Mouse (Mus musculus) monocyte, adult 5-6 weeks (primary cell): ENCODE data around the gene Sult2b1. TPM values are rescaled to one million over a fixed set of nuclear protein-coding genes. Genes with fewer than 3 reads are reported as not detected.

Experiments used
- ATAC-seq: fragments of 153-309, 156-312 bp; replicated peaks from 2 replicates; pipeline ENCODE4 v1.8.0; 2017; ENCODE audit warnings: mild to moderate bottlenecking; ENCODE audit not compliant: low TSS enrichment, insufficient number of reproducible peaks, severe bottlenecking, poor library complexity, low FRiP score
- total RNA-seq: library from RNA; stranded (forward); fragments of 200-1000, 200-491, 200-594 nt; gene quantifications from 3 replicates; pipeline ENCODE4 v1.2.3, GENCODE M21; 2017

Sult2b1 gene
- total RNA-seq, 1 experiment from 2014 or later: not detected

DNA sequence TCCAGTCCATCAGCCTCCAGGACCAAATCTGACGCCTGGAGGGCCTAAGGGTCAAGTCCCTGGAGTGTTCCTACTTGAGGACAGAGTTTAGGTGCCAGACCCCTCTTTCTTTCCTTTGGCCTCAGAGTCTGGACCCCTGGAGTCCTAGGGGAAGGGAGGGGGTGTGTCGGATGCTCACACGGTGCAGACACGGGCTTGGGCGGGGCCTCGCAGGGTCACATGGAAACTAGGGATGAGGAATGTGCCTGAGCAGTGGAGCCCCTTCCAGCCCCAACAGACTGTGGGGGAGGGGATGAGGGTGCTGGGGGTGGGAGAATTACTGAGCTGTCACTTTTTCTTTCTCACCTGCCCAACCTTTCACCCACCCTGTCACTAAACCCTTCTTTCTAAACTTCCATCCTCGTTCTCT lies 78.6 kb downstream of the Sult2b1 start:
- no peak for ATAC-seq

DNA sequence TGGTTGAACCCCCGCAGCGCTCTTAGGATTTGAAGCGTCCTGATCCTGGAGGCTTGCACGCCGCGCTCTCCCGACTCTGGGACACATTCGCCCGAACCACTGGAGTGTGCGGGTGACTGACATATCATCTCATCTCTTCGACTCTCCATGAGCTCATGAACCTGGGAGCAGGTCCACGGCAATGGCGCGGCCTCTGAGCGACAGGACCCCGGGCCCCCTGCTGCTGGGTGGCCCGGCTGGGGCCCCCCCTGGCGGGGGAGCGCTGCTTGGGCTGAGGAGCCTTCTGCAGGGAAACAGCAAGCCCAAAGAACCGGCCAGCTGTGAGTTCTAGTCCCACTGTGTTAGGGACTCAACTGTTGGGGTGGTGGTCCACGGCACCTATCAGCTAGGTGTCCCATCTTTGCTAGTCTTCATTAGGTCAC lies 79.0 kb downstream of the Sult2b1 start:
- no peak for ATAC-seq

DNA sequence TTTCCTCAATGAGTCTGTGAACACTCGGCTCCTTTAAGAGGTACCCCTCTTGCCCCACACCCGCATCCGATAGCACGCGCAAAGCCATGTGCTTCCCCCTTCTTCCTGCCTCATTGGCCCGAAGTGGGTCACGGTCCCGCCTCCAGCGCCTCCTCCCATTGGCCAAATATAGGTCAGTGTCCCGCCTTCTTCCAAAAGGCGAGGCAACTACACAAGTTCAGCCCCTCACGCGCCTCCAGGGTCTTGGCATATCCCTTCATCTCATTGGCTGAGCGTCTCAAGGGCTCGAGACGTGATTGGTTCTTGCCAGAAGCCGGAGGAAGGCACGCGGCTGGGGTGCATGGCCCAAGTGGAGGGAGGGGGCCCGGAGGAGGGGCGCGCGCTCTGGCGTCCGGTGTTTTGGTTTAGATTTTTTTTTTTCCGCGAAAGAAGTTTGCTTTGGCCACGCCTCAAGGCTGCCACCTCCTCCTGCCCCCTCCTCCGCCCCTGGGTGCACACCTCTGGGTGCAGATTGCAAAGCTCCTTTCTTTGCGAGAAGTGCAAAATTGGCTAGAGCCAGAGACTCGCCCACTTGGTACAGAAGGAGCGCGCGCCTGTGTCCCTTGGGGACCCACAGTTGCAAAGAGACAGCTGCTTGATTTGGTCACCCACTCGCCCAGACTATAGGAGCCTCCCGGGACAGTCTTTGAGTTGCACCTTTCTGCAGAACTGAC lies 79.6 kb downstream of the Sult2b1 start, which contains the start of gene Dbp:
Gene Dbp (plus strand): TSS at position 359 of the 713 bp plus-strand sequence.
- peak; percentile 76 for ATAC-seq

DNA sequence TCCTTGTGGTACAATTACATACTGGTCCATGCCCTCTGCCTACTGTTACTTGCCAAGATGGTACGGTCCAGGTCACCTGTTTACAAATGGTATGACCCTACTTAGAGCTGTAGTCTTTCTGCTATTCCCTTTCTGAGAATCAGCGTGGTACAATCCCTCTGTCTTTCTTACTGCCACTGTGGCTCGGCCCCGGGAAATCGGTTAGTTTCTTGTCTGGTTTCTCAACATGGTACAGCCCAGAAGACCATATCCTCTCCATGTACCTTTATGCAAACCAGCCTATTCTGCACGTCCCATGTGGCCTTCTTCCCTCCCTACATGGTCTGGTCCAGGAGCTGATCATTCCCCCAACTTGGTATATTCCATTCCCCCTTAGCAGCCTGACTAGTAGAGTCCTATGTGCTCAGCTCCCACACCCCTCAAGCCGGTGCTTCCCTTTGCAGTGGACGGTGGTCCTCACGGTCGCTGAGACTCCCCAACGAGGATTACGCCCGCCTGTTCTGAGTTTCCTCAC lies 80.4 kb downstream of the Sult2b1 start:
- ATAC-seq: no peak

DNA sequence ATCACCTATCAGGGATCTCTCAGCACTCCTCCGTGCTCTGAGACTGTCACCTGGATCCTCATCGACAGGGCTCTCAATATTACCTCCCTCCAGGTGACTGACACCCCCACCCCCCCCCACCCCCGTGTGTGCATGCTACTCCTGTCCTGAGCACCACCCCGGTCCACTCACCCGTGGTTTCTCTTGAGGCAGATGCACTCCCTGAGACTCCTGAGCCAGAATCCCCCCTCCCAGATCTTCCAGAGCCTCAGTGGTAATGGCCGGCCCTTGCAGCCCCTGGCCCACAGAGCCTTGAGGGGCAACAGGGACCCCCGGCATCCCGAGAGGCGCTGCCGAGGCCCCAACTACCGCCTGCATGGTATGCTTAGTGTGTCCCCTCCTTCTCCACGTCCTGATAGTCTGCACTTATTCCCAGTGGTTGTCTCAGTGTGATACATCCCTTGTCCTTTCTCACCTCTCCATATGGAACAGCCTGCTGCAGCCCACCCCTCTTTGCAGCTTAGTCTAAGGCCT lies 80.9 kb downstream of the Sult2b1 start:
- ATAC-seq: no peak

DNA sequence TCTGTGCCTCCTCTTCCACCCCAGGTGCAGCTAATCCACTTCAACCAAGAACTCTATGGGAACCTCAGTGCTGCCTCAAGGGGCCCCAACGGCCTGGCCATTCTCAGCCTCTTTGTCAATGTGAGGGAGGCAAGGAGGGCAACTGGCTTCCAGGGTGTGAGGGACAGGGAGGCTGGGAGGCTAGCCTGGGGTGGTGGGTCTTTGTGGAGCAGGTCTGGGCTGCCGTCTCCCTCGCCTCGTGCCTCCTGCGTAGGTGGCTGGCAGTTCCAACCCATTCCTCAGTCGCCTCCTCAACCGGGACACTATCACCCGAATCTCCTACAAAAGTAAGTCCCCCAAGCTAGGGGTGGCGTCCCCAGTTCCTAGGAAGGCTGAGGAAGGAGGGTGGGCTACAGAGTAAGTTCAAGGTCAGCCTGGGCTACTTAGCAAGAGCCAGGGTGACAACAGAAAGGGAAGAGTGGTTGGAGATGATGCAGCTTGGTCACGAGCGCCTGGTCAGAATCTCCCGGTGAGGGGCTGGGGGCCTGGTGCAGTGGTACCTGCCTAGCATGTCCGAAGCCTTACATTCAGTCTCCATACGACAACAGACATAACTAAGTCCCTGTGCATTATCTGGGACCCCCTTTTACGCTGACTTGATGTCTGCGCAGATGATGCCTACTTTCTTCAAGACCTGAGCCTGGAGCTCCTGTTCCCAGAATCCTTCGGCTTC lies 81.5 kb downstream of the Sult2b1 start:
- ATAC-seq: no peak

DNA sequence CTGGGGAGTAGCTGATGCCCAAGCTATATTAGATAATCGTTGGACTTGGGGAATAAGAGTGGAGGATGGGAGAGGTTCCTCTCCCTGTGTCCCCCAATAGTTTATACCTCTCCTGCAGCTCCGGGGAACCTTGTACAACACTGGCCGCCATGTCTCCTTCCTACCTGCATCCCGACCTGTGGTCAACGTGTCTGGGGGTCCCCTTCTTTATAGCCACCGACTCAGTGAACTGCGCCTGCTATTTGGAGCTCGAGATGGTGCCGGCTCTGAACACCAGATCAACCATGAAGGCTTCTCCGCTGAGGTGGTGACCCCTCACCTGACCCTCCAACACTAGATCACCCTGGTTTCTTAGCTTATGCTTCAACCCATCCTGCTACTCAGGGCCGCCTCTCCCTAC lies 82.2 kb downstream of the Sult2b1 start:
- ATAC-seq: no peak

DNA sequence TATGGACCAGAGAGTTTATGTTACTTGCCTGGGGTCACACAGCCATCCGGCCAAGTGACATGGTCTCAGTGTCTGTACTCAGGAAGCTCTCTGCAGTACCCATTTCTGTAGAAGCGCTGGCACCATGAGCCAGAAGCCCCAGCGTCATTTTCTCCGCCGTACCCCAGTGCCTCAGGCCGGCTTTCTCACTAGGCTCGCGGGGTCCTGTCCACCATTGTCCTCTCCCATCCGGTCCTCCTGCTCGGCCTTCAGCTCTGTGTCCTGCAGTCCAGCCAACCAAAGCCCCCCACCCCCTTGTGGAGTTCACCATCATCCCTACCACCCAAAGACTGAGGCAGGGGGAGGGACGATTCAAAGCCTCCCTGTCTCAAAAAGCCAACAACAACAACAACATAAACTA lies 82.9 kb downstream of the Sult2b1 start:
- no peak for ATAC-seq

DNA sequence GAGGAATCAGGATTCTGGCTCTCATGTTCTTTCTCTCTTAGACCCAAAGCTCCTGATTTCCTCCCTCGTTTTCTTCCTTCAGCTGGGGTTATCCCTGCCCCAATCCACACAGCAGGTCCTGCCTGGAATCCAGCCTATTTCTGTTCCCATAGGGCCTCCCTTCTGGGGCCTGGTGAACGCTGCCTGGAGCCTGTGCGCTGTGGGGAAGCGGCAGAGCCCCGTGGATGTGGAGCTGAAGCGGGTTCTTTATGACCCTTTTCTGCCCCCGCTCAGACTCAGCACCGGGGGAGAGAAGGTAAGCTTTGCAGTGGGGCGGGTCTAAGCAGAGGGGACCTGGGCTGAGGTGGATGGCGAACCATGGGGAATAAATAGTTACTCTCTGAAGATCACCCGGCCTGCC lies 83.4 kb downstream of the Sult2b1 start:
- ATAC-seq: no peak

DNA sequence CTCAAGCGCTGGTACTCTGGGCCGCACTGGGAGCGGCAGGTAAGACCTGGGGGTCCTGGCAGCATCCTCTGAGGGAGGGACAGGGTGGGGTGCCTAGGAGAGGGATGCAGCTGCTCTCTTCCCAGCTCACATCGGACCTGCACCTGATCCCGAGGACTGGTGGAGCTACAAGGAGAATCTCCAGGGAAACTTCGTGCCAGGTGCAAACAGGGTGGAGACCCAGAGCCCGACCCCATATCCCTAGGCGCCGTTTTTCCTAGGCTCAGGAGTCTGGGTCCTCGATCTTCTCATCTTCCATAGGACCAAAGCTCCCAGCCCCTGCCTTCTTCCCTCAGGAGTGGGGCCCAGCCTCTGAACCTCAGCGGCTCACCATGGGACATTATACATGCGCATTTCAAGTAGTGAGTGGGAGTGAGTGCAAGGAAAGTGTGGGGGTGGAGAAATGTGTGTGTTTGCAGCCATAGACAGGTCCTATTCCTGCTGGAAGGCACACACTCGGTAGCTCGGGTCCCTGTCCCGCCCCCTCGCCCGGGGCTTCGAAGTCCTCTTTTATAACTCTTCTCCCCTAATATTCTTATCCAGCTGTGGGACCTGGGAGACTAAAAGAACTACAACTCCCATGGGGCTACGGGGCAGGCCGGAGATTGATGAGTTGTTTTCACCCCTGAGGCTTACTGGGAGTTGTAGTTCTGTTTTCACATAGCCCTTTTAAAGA lies 84.0 kb downstream of the Sult2b1 start:
- ATAC-seq: peak; percentile 38; the same call in 1 of the 2 replicates

DNA sequence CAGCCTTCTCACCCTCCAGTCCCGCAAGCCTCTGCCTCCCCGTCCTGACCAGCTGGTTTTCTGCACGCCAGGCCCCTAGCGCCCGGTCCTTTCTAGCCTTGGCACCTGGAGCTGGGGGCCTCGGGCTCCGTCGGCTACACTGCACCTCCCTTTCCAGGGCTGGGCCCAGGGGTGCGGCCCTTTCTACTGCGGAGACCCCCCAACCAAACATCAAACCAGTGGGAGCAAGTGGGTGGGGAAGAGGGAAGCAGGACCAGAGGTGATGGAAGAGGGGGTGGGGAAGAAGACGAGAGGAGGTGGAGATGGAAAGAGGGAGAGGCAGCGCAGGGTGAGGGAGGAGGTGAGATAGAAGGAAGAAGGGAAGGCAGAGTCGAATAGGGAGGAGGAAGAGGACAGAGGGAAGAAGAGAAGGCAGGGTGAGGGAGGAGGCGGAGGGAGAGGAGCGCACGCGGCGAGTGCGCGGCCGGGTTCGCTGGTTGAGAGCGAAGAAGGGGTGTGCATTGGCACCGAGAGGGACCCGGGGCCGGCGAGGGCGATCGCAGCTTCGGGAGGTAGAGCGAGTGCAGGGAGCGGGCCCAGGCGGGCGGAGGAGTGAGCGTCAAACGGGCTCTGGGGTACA lies 84.8 kb downstream of the Sult2b1 start, which contains the start of gene Car11:
Gene Car11 (plus strand): TSS at position 321 of the 619 bp plus-strand sequence.
- ATAC-seq: no peak

DNA sequence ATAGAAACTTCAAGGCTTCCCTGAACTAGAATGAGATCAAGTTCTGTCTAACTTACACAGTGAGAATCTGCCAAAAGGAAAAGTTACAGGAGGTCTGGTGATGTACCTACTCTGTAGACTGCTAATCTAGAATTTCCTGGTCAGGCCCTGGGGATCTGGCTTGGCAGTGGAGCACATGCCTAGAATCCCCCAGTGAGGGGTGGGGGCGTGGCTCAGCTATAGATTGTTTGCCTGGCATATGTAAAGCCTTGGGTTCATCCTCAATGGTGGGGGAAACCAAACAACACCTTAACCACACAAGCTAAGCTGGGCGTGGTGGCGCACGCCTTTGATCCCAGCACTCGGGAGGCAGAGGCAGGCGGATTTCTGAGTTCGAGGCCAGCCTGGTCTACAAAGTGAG lies 86.6 kb downstream of the Sult2b1 start:
- no peak for ATAC-seq

DNA sequence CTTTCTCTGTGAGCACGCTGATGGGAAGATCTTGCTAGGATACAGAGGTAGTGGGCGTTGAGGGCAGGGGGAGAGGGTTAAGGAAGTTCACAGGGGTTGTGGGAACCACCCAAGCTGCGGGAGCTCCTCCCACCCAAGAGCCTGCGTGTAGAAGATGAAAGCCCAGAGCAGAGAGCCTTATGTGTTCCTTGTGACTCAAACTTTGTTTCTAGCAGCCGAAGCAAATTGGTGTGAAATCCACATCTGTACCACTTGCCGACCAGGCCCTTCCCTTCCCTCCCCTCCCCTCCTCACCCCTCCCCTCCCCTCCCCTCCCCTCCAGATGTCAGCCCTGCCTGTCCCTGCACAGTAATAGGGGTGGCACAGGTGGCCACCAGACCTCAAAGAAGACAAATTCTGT lies 89.4 kb downstream of the Sult2b1 start:
- ATAC-seq: no peak

DNA sequence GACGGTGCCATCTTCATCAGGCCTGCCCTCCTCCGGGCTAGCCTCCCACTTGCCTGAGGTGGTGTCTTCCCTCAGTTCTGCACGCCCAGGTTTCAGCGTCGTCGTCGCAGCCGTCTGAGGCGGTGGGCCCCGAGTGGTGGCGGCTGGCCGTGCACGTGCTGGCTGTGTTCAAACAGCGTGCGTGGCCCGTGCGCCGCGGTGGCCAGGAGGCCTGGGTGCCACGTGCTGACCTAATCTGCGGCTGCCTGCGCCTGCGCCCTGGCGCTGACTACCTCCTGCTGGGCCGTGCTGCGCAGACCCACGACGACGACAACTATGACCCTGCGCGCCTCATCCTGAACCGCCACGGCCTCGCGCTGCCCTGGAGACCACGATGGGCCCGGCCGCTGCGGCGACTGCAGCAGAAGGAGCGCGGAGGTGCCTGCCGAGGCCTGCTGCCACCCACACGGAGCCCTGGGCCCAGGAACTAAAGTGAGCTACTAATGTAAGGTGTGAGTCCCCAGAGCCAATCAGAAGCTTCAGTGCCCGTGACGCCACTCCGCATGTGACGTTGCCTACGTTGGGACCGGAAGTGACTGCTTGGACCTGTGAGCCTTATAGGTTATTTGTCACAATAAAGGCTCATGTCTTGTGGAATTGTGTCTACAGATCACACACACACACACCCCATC lies 90.4 kb downstream of the Sult2b1 start, which contains the start of gene Sec1:
Gene Sec1 (minus strand): TSS at position 482 of the 671 bp plus-strand sequence.
- ATAC-seq: no peak

DNA sequence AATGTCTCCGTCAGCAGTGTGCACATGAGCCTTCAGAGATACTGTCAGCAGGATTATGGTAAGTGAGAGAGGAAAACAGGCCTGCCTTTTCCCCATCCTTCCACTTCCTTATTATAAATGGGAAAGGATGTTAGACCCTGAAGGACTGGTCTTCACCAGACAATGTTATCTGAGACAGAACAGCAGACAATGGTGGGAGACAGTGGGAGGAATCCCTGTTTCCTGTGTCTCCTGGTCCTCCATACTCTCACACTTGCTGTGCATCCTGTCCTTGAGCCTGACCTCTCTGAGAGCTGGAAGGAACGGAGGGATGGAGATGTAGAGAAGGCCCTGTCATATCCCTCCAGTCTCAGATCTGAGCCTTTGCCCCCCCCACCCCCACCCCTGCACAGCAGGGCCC lies 92.1 kb downstream of the Sult2b1 start:
- ATAC-seq: no peak

DNA sequence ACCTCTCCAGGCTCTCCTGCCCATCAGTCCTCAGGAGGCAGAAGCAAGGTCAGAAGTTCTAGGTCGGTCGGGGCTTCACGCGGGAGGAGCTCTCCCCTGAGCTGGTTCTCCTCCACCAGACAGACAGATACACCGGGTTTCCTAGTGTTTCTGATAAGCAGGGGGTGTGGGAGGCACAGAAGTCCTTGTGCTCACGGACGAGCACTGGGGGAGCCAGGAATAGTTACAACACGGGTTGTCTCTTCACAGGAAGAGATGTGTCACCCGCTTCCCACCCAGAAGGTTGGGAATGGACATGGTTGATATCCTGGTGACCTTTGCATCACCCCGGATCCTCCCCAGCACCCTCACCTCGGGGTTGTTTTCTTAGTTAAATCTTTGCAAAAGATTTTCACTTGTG lies 94.7 kb downstream of the Sult2b1 start:
- ATAC-seq: no peak

DNA sequence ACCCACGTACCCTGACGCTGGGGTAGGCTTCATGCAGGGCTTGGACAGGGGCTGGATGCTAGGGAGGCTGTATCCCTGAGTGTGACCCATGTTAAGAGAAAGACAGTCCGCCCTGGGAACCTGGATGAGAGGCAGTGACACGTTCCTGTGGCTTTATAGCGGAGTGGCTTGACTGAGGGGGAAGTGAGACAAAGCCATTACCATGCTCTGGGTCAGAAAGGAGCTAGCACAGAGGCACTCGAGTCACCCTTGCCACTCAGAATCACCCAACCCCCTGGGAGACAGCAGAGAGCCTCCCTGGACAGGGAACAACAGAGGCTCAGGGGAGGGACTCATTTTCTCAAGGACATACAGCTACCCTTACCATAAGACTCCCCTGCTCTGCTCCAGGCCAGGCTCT lies 95.4 kb downstream of the Sult2b1 start:
- ATAC-seq: peak; percentile 7; the same call in 1 of the 2 replicates

DNA sequence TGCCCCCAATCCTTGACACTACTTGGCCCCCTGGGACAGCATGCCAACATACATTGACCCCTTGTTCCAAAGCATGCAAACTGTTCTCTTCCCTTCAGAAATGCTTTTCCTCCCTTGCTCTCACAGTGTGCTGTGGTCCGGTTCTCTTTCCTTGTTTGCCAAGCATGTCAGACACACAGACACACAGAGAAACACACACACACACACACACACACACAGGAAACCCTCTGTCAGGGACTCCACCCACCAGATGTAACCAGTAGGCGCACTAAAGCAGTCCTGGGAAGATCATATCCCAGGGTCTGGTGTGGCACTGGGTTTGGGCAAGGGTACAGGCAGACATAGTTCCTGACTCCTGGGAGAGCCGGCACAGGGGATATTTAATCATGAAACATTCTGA lies 97.6 kb downstream of the Sult2b1 start:
- no peak for ATAC-seq
